Mouse (Mus musculus): Measurements from ENCODE around the gene Pde7b. TPM values are rescaled to one million over a fixed set of nuclear protein-coding genes. Genes with fewer than 3 reads are reported as not detected.

Pde7b gene
- polyA plus RNA-seq, 1 experiment, result 9.5 TPM

- Histone ChIP-seq H3K27ac (ENCODE audit: insufficient read depth, low read depth, low read length) (no peak overlapping the region), H3K4me3 (ENCODE audit: insufficient read depth, low read depth, low read length) (no peak overlapping the region), H3K4me1 (ENCODE audit: control insufficient read depth, insufficient read depth, low read length) (no peaks in the 10 kb centered on the region), H3K27me3 (replicated peaks; ENCODE audit: control insufficient read depth, insufficient read depth, low read length) (no peaks in the 10 kb centered on the region), H3K36me3 (ENCODE audit: control insufficient read depth, insufficient read depth, low read length) (no peaks in the 10 kb centered on the region)
- TF ChIP-seq POLR2A (IDR thresholded peaks at IDR 0.05; ENCODE audit: low read depth, low read length) (no peak), CTCF (conservative IDR thresholded peaks at IDR 0.05; ENCODE audit: insufficient read depth, insufficient read length, low read depth, low read length) (no peak)
- WGBS, result 93% methylated on average over 5 of the region's 5 CpGs
- DNase-seq, result no peak
These were observed 31.3 kb upstream of the Pde7b start for GRCm38 (mm10) chr10:20756219-20756618.

DNA sequence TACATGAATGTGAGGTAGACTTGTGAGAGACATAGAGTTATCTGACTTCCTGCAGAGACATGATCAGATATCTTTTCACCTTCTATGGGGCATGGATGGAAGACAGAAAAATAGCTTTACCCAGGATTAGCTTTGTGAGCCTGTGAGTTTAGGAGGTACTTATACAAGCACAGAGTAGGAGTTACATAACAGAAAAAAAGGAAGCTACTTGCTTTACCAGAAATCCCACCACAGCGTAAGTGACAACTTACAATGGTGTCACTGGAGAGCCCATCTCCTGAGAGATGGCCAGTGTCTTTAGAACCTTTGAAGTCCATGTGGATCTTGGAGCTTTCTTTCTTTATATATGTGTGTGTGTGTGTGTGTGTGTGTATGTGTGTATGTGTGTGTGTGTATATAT lies 28.0 kb upstream of the Pde7b start:
- peaks cover 5% of the 10 kb centered on the region; the same call in 1 of the 2 replicates for H3K4me1 ChIP-seq (ENCODE audit: control insufficient read depth, insufficient read depth, low read length)

GRCm38 (mm10) chr10:20750642-20751251 lies 25.9 kb upstream of the Pde7b start:
- no peak overlapping the region for H3K27ac ChIP-seq (ENCODE audit: insufficient read depth, low read depth, low read length)
- TF ChIP-seq POLR2A (IDR thresholded peaks at IDR 0.05; ENCODE audit: low read depth, low read length) (no peak), CTCF (conservative IDR thresholded peaks at IDR 0.05; ENCODE audit: insufficient read depth, insufficient read length, low read depth, low read length) (no peak)
- H3K27me3 ChIP-seq (replicated peaks; ENCODE audit: control insufficient read depth, insufficient read depth, low read length), result no peaks in the 10 kb centered on the region
- H3K4me1 ChIP-seq (ENCODE audit: control insufficient read depth, insufficient read depth, low read length), result peaks cover 5% of the 10 kb centered on the region; the same call in 1 of the 2 replicates
- 93% methylated on average over 5 of the region's 5 CpGs for WGBS
- no peaks in the 10 kb centered on the region for H3K36me3 ChIP-seq (ENCODE audit: control insufficient read depth, insufficient read depth, low read length)
- no peak overlapping the region for H3K4me3 ChIP-seq (ENCODE audit: insufficient read depth, low read depth, low read length)
- DNase-seq, result no peak

More for the DNA sequence above, 28.0 kb upstream of the Pde7b start:
- Histone ChIP-seq H3K4me3 (ENCODE audit: insufficient read depth, low read depth, low read length) (no peak overlapping the region), H3K36me3 (ENCODE audit: control insufficient read depth, insufficient read depth, low read length) (no peaks in the 10 kb centered on the region), H3K27ac (ENCODE audit: insufficient read depth, low read depth, low read length) (no peak overlapping the region), H3K27me3 (replicated peaks; ENCODE audit: control insufficient read depth, insufficient read depth, low read length) (no peaks in the 10 kb centered on the region)
- TF ChIP-seq POLR2A (IDR thresholded peaks at IDR 0.05; ENCODE audit: low read depth, low read length) (no peak), CTCF (conservative IDR thresholded peaks at IDR 0.05; ENCODE audit: insufficient read depth, insufficient read length, low read depth, low read length) (no peak)
- 93% methylated on average over 1 of the region's 1 CpGs for WGBS
- no peak for DNase-seq

DNA sequence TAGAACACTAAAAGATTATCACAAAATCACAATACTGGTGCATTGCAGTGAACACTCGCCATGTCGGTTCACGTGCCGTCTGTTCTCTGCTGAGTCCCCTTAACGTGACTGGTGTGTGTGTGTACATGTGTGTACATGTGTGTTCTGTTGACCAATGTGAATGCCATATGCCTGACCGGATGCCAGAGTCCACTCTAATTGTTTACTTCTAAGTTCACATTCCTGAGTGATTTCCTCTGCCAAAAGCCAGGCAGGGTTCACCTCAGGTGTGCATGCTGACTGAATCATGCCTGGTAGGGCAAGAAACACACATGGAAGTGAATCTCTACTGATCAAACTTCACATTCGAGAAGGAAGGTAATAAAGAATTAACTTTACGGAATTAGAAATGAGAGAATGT lies 24.1 kb upstream of the Pde7b start:
- no peak overlapping the region for H3K4me3 ChIP-seq (ENCODE audit: insufficient read depth, low read depth, low read length)

GRCm38 (mm10) chr10:20747229-20747628 lies 22.4 kb upstream of the Pde7b start:
- 91% methylated on average over 4 of the region's 4 CpGs for WGBS
- no peak overlapping the region for H3K4me3 ChIP-seq (ENCODE audit: insufficient read depth, low read depth, low read length)
- no peak for DNase-seq
- H3K27ac ChIP-seq (ENCODE audit: insufficient read depth, low read depth, low read length), result no peak overlapping the region
- no peak for TF ChIP-seq CTCF (conservative IDR thresholded peaks at IDR 0.05; ENCODE audit: insufficient read depth, insufficient read length, low read depth, low read length)
- no peak for TF ChIP-seq POLR2A (IDR thresholded peaks at IDR 0.05; ENCODE audit: low read depth, low read length)
- H3K36me3 ChIP-seq (ENCODE audit: control insufficient read depth, insufficient read depth, low read length), result no peaks in the 10 kb centered on the region
- no peaks in the 10 kb centered on the region for H3K27me3 ChIP-seq (replicated peaks; ENCODE audit: control insufficient read depth, insufficient read depth, low read length)
- peaks cover 5% of the 10 kb centered on the region; the same call in 1 of the 2 replicates for H3K4me1 ChIP-seq (ENCODE audit: control insufficient read depth, insufficient read depth, low read length)

More for the DNA sequence above, 24.1 kb upstream of the Pde7b start:
- no peaks in the 10 kb centered on the region for H3K27me3 ChIP-seq (replicated peaks; ENCODE audit: control insufficient read depth, insufficient read depth, low read length)
- no peak for TF ChIP-seq POLR2A (IDR thresholded peaks at IDR 0.05; ENCODE audit: low read depth, low read length)
- TF ChIP-seq CTCF (conservative IDR thresholded peaks at IDR 0.05; ENCODE audit: insufficient read depth, insufficient read length, low read depth, low read length), result no peak
- H3K36me3 ChIP-seq (ENCODE audit: control insufficient read depth, insufficient read depth, low read length), result no peaks in the 10 kb centered on the region
- peaks cover 5% of the 10 kb centered on the region; the same call in 1 of the 2 replicates for H3K4me1 ChIP-seq (ENCODE audit: control insufficient read depth, insufficient read depth, low read length)
- no peak overlapping the region for H3K27ac ChIP-seq (ENCODE audit: insufficient read depth, low read depth, low read length)
- 74% methylated on average over 8 of the region's 8 CpGs for WGBS
- DNase-seq, result peak; percentile 21

GRCm38 (mm10) chr10:20739801-20740200 lies 14.9 kb upstream of the Pde7b start:
- Histone ChIP-seq H3K27ac (ENCODE audit: insufficient read depth, low read depth, low read length) (no peak overlapping the region), H3K4me3 (ENCODE audit: insufficient read depth, low read depth, low read length) (no peak overlapping the region), H3K36me3 (ENCODE audit: control insufficient read depth, insufficient read depth, low read length) (no peaks in the 10 kb centered on the region), H3K4me1 (ENCODE audit: control insufficient read depth, insufficient read depth, low read length) (0 out of 2 replicates have a peak, but pooled peaks cover 2% of the 10 kb centered on the region), H3K27me3 (replicated peaks; ENCODE audit: control insufficient read depth, insufficient read depth, low read length) (no peaks in the 10 kb centered on the region)
- TF ChIP-seq CTCF (conservative IDR thresholded peaks at IDR 0.05; ENCODE audit: insufficient read depth, insufficient read length, low read depth, low read length), result no peak
- no peak for TF ChIP-seq POLR2A (IDR thresholded peaks at IDR 0.05; ENCODE audit: low read depth, low read length)
- 79% methylated on average over 3 of the region's 3 CpGs for WGBS
- DNase-seq, result no peak

GRCm38 (mm10) chr10:20737146-20737545 lies 12.3 kb upstream of the Pde7b start:
- H3K4me3 ChIP-seq (ENCODE audit: insufficient read depth, low read depth, low read length), result no peak overlapping the region
- WGBS, result 61% methylated on average over 4 of the region's 4 CpGs
- no peak for DNase-seq

More at GRCm38 (mm10) chr10:20737146-20737545, 12.3 kb upstream of the Pde7b start:
- no peaks in the 10 kb centered on the region for H3K36me3 ChIP-seq (ENCODE audit: control insufficient read depth, insufficient read depth, low read length)
- no peaks in the 10 kb centered on the region for H3K27me3 ChIP-seq (replicated peaks; ENCODE audit: control insufficient read depth, insufficient read depth, low read length)
- H3K27ac ChIP-seq (ENCODE audit: insufficient read depth, low read depth, low read length), result no peak overlapping the region
- no peak for TF ChIP-seq CTCF (conservative IDR thresholded peaks at IDR 0.05; ENCODE audit: insufficient read depth, insufficient read length, low read depth, low read length)
- TF ChIP-seq POLR2A (IDR thresholded peaks at IDR 0.05; ENCODE audit: low read depth, low read length), result no peak
- 0 out of 2 replicates have a peak, but pooled peaks cover 2% of the 10 kb centered on the region for H3K4me1 ChIP-seq (ENCODE audit: control insufficient read depth, insufficient read depth, low read length)
